Mouse (Mus musculus): ENCODE results near the gene Crkl. TPM values are rescaled to one million over a fixed set of nuclear protein-coding genes. Genes with fewer than 3 reads are reported as not detected.

The Crkl gene
- polyA plus RNA-seq, 1 experiment from 2014 or later, result 59.9 TPM

- H3K27ac ChIP-seq (replicated peaks; ENCODE audit: low read depth, low read length), result no peak overlapping the region
- no peak overlapping the region for H3K9ac ChIP-seq (ENCODE audit: low read depth, low read length)
- no peak overlapping the region for H3K4me2 ChIP-seq (ENCODE audit: low read depth, low read length)
- no peaks in the 10 kb centered on the region for H3K27me3 ChIP-seq (replicated peaks; ENCODE audit: control insufficient read depth, insufficient read depth, low read length)
- H3K4me1 ChIP-seq (ENCODE audit: control insufficient read depth, insufficient read depth, low read length), result no peaks in the 10 kb centered on the region
- H3K9me3 ChIP-seq (ENCODE audit: control insufficient read depth, low read length), result no peaks in the 10 kb centered on the region
- WGBS, result 81% methylated on average over 2 of the region's 2 CpGs
- H3K4me3 ChIP-seq (ENCODE audit: low read depth, low read length), result no peak overlapping the region
- ATAC-seq (ENCODE audit: low read depth) (no peak), DNase-seq (ENCODE audit: low spot score) (no peak)
- H3K36me3 ChIP-seq (ENCODE audit: control insufficient read depth, insufficient read depth, low read length), result peaks cover 17% of the 10 kb centered on the region
Observed at GRCm38 (mm10) chr16:17432576-17432975, 19.2 kb upstream of the Crkl start.

DNA sequence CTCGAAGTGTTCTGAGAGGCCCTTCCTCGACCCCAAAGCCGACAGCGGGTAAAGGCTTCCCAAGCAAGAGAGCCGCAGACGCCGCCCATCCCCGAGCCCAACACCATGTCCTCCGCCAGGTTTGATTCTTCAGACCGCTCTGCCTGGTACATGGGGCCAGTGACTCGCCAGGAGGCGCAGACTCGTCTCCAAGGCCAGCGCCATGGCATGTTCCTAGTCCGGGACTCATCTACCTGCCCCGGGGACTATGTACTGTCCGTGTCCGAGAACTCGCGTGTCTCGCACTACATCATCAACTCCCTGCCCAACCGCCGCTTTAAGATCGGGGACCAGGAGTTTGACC lies 557 bp downstream of the Crkl start:
- Histone ChIP-seq H3K9me3 (ENCODE audit: control insufficient read depth, low read length) (no peaks in the 10 kb centered on the region), H3K4me3 (ENCODE audit: low read depth, low read length) (peak overlapping the region; percentile 100), H3K27me3 (replicated peaks; ENCODE audit: control insufficient read depth, insufficient read depth, low read length) (no peaks in the 10 kb centered on the region), H3K36me3 (ENCODE audit: control insufficient read depth, insufficient read depth, low read length) (peaks cover 23% of the 10 kb centered on the region), H3K27ac (replicated peaks; ENCODE audit: low read depth, low read length) (peak overlapping the region; percentile 96), H3K4me1 (ENCODE audit: control insufficient read depth, insufficient read depth, low read length) (peaks cover 18% of the 10 kb centered on the region), H3K4me2 (ENCODE audit: low read depth, low read length) (peak overlapping the region; percentile 91), H3K9ac (ENCODE audit: low read depth, low read length) (peak overlapping the region; percentile 97)
- DNase-seq (ENCODE audit: low spot score) (peak; percentile 55), ATAC-seq (ENCODE audit: low read depth) (peak; percentile 35; the same call in 1 of the 2 replicates)
- 0% methylated on average over 21 of the region's 24 CpGs for WGBS

DNA sequence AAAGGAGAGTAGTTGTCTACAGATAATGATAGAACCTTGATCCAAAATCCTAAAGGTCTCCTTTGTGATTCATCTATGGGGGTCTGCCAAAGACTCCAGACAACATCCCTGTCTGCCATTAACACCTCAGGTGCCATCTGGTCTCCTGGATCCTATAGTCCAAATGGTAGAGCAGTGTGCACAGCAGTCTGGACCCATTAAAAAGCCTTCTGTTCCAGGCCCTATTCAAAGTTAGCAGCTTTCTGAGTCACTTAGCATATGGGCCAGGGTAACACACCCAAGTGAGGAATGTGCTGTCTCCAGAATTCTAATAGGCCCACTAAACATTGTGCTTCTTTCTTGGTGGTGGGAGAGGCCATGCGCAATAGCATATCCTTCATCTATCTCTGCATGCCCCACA lies 5.1 kb downstream of the Crkl start:
- Histone ChIP-seq H3K4me2 (ENCODE audit: low read depth, low read length) (0 out of 2 replicates have a peak overlapping the region, but pooled peaks have one; percentile 2), H3K36me3 (ENCODE audit: control insufficient read depth, insufficient read depth, low read length) (peaks cover 58% of the 10 kb centered on the region), H3K4me1 (ENCODE audit: control insufficient read depth, insufficient read depth, low read length) (peaks cover 15% of the 10 kb centered on the region), H3K27me3 (replicated peaks; ENCODE audit: control insufficient read depth, insufficient read depth, low read length) (no peaks in the 10 kb centered on the region), H3K27ac (replicated peaks; ENCODE audit: low read depth, low read length) (no peak overlapping the region), H3K4me3 (ENCODE audit: low read depth, low read length) (no peak overlapping the region), H3K9ac (ENCODE audit: low read depth, low read length) (no peak overlapping the region), H3K9me3 (ENCODE audit: control insufficient read depth, low read length) (no peaks in the 10 kb centered on the region)
- WGBS, result 94% methylated on average over 1 of the region's 1 CpGs
- DNase-seq (ENCODE audit: low spot score), result no peak
- no peak for ATAC-seq (ENCODE audit: low read depth)

- no peak overlapping the region for H3K27ac ChIP-seq (replicated peaks; ENCODE audit: low read depth, low read length)
- DNase-seq (ENCODE audit: low spot score), result no peak
- 93% methylated on average over 4 of the region's 4 CpGs for WGBS
Observed at GRCm38 (mm10) chr16:17460254-17460653, 8.5 kb downstream of the Crkl start.

GRCm38 (mm10) chr16:17461596-17461995 lies 9.8 kb downstream of the Crkl start:
- Histone ChIP-seq H3K4me3 (ENCODE audit: low read depth, low read length) (no peak overlapping the region), H3K9me3 (ENCODE audit: control insufficient read depth, low read length) (no peaks in the 10 kb centered on the region), H3K27me3 (replicated peaks; ENCODE audit: control insufficient read depth, insufficient read depth, low read length) (no peaks in the 10 kb centered on the region), H3K36me3 (ENCODE audit: control insufficient read depth, insufficient read depth, low read length) (peaks cover 49% of the 10 kb centered on the region), H3K4me2 (ENCODE audit: low read depth, low read length) (no peak overlapping the region), H3K9ac (ENCODE audit: low read depth, low read length) (no peak overlapping the region), H3K4me1 (ENCODE audit: control insufficient read depth, insufficient read depth, low read length) (peaks cover 5% of the 10 kb centered on the region; the same call in 1 of the 2 replicates), H3K27ac (replicated peaks; ENCODE audit: low read depth, low read length) (no peak overlapping the region)
- DNase-seq (ENCODE audit: low spot score), result no peak
- ATAC-seq (ENCODE audit: low read depth), result no peak
- 74% methylated on average over 1 of the region's 1 CpGs for WGBS

More at GRCm38 (mm10) chr16:17460254-17460653, 8.5 kb downstream of the Crkl start:
- no peak overlapping the region for H3K4me3 ChIP-seq (ENCODE audit: low read depth, low read length)
- peaks cover 59% of the 10 kb centered on the region for H3K36me3 ChIP-seq (ENCODE audit: control insufficient read depth, insufficient read depth, low read length)
- no peak overlapping the region for H3K4me2 ChIP-seq (ENCODE audit: low read depth, low read length)
- no peaks in the 10 kb centered on the region for H3K27me3 ChIP-seq (replicated peaks; ENCODE audit: control insufficient read depth, insufficient read depth, low read length)
- H3K4me1 ChIP-seq (ENCODE audit: control insufficient read depth, insufficient read depth, low read length), result peaks cover 6% of the 10 kb centered on the region
- no peak for ATAC-seq (ENCODE audit: low read depth)
- no peaks in the 10 kb centered on the region for H3K9me3 ChIP-seq (ENCODE audit: control insufficient read depth, low read length)
- no peak overlapping the region for H3K9ac ChIP-seq (ENCODE audit: low read depth, low read length)

DNA sequence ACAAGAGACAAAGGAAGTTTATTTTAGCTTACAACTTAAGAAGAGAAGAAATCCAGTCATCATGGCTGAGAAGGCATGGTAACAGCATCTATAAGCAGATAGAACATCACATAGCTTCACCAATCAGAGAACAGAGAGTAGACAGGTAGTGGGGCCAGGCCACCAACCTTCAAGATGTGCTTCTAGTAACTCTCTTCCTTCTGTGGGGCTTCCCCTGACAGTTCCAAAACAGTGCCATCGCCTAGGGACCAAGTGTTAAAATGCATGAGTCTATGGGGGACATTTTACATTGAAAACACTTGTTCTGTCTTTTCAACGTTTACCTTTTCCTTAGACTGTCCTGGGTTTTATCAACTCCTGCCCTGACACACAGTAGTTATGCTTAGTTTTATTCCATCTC lies 11.4 kb downstream of the Crkl start:
- no peak overlapping the region for H3K9ac ChIP-seq (ENCODE audit: low read depth, low read length)
- 88% methylated on average over 2 of the region's 2 CpGs for WGBS
- no peak overlapping the region for H3K4me3 ChIP-seq (ENCODE audit: low read depth, low read length)
- no peaks in the 10 kb centered on the region for H3K27me3 ChIP-seq (replicated peaks; ENCODE audit: control insufficient read depth, insufficient read depth, low read length)
- no peak overlapping the region for H3K4me2 ChIP-seq (ENCODE audit: low read depth, low read length)
- no peaks in the 10 kb centered on the region for H3K9me3 ChIP-seq (ENCODE audit: control insufficient read depth, low read length)
- DNase-seq (ENCODE audit: low spot score) (no peak), ATAC-seq (ENCODE audit: low read depth) (no peak)
- peaks cover 37% of the 10 kb centered on the region for H3K36me3 ChIP-seq (ENCODE audit: control insufficient read depth, insufficient read depth, low read length)
- no peaks in the 10 kb centered on the region for H3K4me1 ChIP-seq (ENCODE audit: control insufficient read depth, insufficient read depth, low read length)
- H3K27ac ChIP-seq (replicated peaks; ENCODE audit: low read depth, low read length), result no peak overlapping the region

DNA sequence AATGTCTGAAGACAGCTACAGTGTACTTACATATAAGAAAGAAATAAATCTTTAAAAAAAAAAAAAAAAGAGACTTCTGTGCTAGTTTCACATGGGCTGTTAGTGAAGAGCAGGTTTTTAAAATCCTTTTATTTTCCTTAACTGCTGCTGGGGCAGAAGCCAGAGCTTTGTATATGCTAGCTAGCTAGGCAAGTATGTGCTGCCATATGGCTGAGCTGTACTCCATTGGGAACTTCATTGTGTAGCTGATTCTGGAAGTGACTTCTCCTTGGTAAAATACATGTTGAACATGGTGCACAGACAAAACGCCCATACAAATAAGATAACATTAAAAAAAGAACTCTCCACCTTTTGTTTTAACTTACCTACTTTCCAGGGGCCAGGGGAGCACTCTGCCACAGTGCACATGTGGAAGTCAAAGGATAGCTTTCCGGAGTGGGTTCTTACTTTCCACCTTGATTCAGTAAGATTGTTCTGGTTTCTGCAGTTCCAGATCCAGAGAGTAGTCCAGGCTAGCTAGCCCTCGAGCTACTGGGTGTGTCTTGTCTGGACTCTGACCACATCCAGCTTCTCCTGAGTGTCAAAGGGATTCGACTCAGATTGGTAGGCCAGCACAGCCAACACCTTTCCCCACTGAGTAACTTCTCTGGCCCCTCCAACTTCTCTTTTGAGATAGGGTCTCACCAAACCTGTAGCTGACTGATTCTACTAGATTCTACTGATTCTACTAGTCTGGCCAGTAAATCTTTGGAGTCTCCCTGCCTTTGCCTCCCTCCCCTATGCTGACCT lies 15.3 kb downstream of the Crkl start:
- no peaks in the 10 kb centered on the region for H3K4me1 ChIP-seq (ENCODE audit: control insufficient read depth, insufficient read depth, low read length)
- H3K9me3 ChIP-seq (ENCODE audit: control insufficient read depth, low read length), result no peaks in the 10 kb centered on the region
- H3K27ac ChIP-seq (replicated peaks; ENCODE audit: low read depth, low read length), result no peak overlapping the region
- H3K4me3 ChIP-seq (ENCODE audit: low read depth, low read length), result no peak overlapping the region
- no peaks in the 10 kb centered on the region for H3K27me3 ChIP-seq (replicated peaks; ENCODE audit: control insufficient read depth, insufficient read depth, low read length)
- DNase-seq (ENCODE audit: low spot score), result no peak
- no peak overlapping the region for H3K4me2 ChIP-seq (ENCODE audit: low read depth, low read length)
- peaks cover 39% of the 10 kb centered on the region; the same call in 1 of the 2 replicates for H3K36me3 ChIP-seq (ENCODE audit: control insufficient read depth, insufficient read depth, low read length)
- 89% methylated on average over 4 of the region's 4 CpGs for WGBS
- no peak overlapping the region for H3K9ac ChIP-seq (ENCODE audit: low read depth, low read length)
- no peak for ATAC-seq (ENCODE audit: low read depth)

GRCm38 (mm10) chr16:17472498-17472897 lies 20.7 kb downstream of the Crkl start:
- no peak for DNase-seq (ENCODE audit: low spot score)
- no peak overlapping the region for H3K4me2 ChIP-seq (ENCODE audit: low read depth, low read length)
- peaks cover 44% of the 10 kb centered on the region for H3K36me3 ChIP-seq (ENCODE audit: control insufficient read depth, insufficient read depth, low read length)
- no peak overlapping the region for H3K27ac ChIP-seq (replicated peaks; ENCODE audit: low read depth, low read length)
- no peaks in the 10 kb centered on the region for H3K4me1 ChIP-seq (ENCODE audit: control insufficient read depth, insufficient read depth, low read length)
- ATAC-seq (ENCODE audit: low read depth), result no peak
- H3K27me3 ChIP-seq (replicated peaks; ENCODE audit: control insufficient read depth, insufficient read depth, low read length), result no peaks in the 10 kb centered on the region
- WGBS, result 85% methylated on average over 6 of the region's 6 CpGs
- no peak overlapping the region for H3K4me3 ChIP-seq (ENCODE audit: low read depth, low read length)
- H3K9ac ChIP-seq (ENCODE audit: low read depth, low read length), result no peak overlapping the region
- no peaks in the 10 kb centered on the region for H3K9me3 ChIP-seq (ENCODE audit: control insufficient read depth, low read length)

DNA sequence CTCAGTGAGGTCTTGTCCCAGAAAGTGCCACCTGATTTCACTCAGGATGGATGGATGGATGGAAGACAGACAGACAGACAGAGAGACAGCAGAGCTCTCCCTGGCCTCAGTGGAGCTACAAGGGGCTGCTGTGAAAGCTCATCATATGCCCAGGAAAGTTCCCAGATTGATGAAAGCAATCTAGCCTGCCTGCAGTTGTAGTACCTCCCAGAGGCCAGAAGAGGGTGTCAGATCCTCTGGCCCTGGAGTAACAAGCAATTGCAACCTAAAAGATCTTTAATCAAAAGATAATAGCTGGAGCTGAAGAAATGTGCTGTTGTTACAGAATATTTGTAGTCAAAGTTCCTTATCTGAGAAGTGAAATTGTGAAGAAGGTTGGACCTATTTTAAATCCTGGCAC lies 22.3 kb downstream of the Crkl start:
- Histone ChIP-seq H3K4me1 (ENCODE audit: control insufficient read depth, insufficient read depth, low read length) (no peaks in the 10 kb centered on the region), H3K27me3 (replicated peaks; ENCODE audit: control insufficient read depth, insufficient read depth, low read length) (no peaks in the 10 kb centered on the region), H3K27ac (replicated peaks; ENCODE audit: low read depth, low read length) (no peak overlapping the region), H3K4me2 (ENCODE audit: low read depth, low read length) (no peak overlapping the region), H3K4me3 (ENCODE audit: low read depth, low read length) (no peak overlapping the region), H3K9me3 (ENCODE audit: control insufficient read depth, low read length) (no peaks in the 10 kb centered on the region), H3K36me3 (ENCODE audit: control insufficient read depth, insufficient read depth, low read length) (peaks cover 48% of the 10 kb centered on the region), H3K9ac (ENCODE audit: low read depth, low read length) (no peak overlapping the region)
- ATAC-seq (ENCODE audit: low read depth), result no peak
- DNase-seq (ENCODE audit: low spot score), result peak; percentile 11
